Mouse (Mus musculus) testis, adult 2 months (tissue): ENCODE results near the gene Htr2b.

Experiments
- CTCF ChIP-seq: fragments of 200-500 bp; IDR thresholded peaks from 2 replicates; pipeline ENCODE4 v1.5.1; 2012; ENCODE audit warnings: low read depth, mild to moderate bottlenecking, inconsistent platforms, low read length, moderate library complexity; ENCODE audit not compliant: control insufficient read depth, insufficient read depth, insufficient replicate concordance
- POLR2A ChIP-seq: fragments of 200-500 bp; IDR thresholded peaks from 2 replicates; pipeline ENCODE4 v1.6.1; 2012; ENCODE audit warnings: low read depth, mild to moderate bottlenecking, inconsistent platforms, low read length, moderate library complexity; ENCODE audit not compliant: control insufficient read depth

DNA sequence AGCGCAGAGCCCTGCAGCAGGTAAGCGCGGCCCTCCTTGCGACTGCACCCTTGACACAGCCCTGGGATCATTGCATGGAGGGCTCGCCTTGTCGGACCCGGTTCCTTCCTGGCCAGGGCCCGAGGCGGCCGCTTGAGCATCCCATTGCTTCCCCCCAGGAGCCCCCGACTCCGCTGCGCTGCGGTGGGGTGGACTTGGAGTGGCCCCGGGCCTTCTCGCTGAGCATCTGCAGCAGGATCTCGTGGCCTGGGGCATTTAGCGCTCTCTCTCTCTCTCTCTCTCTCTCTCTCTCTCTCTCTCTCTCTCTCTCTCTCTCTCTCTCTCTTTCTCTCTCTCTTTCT, 43.0 kb upstream of the Htr2b start:
- TF ChIP-seq CTCF (no peak), POLR2A (no peak)
